ENCODE assay signal across 19 mouse cellular contexts in genomic region chr11:62266466-62267214, GRCm38 (mm10). TPM values are rescaled to one million over a fixed set of nuclear protein-coding genes. Genes with fewer than 3 reads are reported as not detected.
DNase-seq lines count a peak whose midpoint lies in the region; ATAC-seq lines count a peak whose summit lies in the region.
"Had no signal": no experiment of that assay in that cellular context is flagged by ENCODE, and none has a peak within 500 bp of the region (broad histone marks: within the 10 kb centered on the region; RNA-seq: fewer than 3 reads in every experiment).

No protein-coding gene starts in this region.

- H3K36me3 ChIP-seq in midbrain, embryonic 10.5 days: no peaks in the 10 kb centered on the region
- H3K36me3 ChIP-seq in midbrain, embryonic 15.5 days (replicated peaks): no peaks in the 10 kb centered on the region
- H3K36me3 ChIP-seq in forebrain, embryonic 12.5 days (replicated peaks): no peaks in the 10 kb centered on the region
- H3K36me3 ChIP-seq in hindbrain, embryonic 15.5 days: no peaks in the 10 kb centered on the region
- H3K36me3 ChIP-seq: heart, embryonic 15.5 days had no signal

- 51% methylated on average over 17 of the region's 17 CpGs for WGBS in midbrain, embryonic 10.5 days
- WGBS in midbrain, embryonic 15.5 days: 39% methylated on average over 17 of the region's 17 CpGs
- 53% methylated on average over 17 of the region's 17 CpGs for WGBS in forebrain, embryonic 12.5 days
- 39% methylated on average over 17 of the region's 17 CpGs for WGBS in hindbrain, embryonic 15.5 days

- peak; percentile 23 for DNase-seq in embryo, embryonic 11 days
- DNase-seq in embryo, embryonic 9.5 days (ENCODE audit: extremely low spot score): no peak
- DNase-seq in midbrain, embryonic 10.5 days (ENCODE audit: low spot score): peak; percentile 35
- DNase-seq in layer of hippocampus, postnatal 14 days (ENCODE audit: low spot score in 2 of 2): no peak
- no peak for DNase-seq in thymus, postnatal 36 days
- DNase-seq: adrenal gland, adult 8-10 months; cerebellum, adult 9-10 months; gastrocnemius, adult 2 months; heart, adult 11 months; liver; liver, postnatal 0 days; lung, postnatal 36 days; right cerebral cortex, postnatal 25 days; thymus, postnatal 4 days had no signal

- peaks cover 51% of the 10 kb centered on the region for H3K4me1 ChIP-seq in midbrain, embryonic 10.5 days
- peaks cover 15% of the 10 kb centered on the region for H3K4me1 ChIP-seq in midbrain, embryonic 15.5 days
- H3K4me1 ChIP-seq in forebrain, embryonic 12.5 days: peaks cover 11% of the 10 kb centered on the region
- peaks cover 21% of the 10 kb centered on the region for H3K4me1 ChIP-seq in hindbrain, embryonic 15.5 days (replicated peaks)
- H3K4me1 ChIP-seq: heart, embryonic 15.5 days had no signal

- no peak overlapping the region for H3K9ac ChIP-seq in midbrain, embryonic 15.5 days
- no peak overlapping the region for H3K9ac ChIP-seq in forebrain, embryonic 12.5 days
- no peak overlapping the region for H3K9ac ChIP-seq in hindbrain, embryonic 15.5 days
- H3K9ac ChIP-seq: embryonic facial prominence, embryonic 15.5 days; heart, embryonic 15.5 days; liver, postnatal 0 days had no signal

- H3K4me3 ChIP-seq in midbrain, embryonic 10.5 days: no peak overlapping the region
- no peak overlapping the region for H3K4me3 ChIP-seq in midbrain, embryonic 15.5 days
- no peak overlapping the region for H3K4me3 ChIP-seq in forebrain, embryonic 12.5 days (replicated peaks)
- H3K4me3 ChIP-seq in hindbrain, embryonic 15.5 days: no peak overlapping the region
- H3K4me3 ChIP-seq: embryonic facial prominence, embryonic 15.5 days; gastrocnemius, adult 2 months; heart, embryonic 15.5 days had no signal

- H3K9me3 ChIP-seq in midbrain, embryonic 10.5 days (replicated peaks): no peaks in the 10 kb centered on the region
- H3K9me3 ChIP-seq in midbrain, embryonic 15.5 days: no peaks in the 10 kb centered on the region
- no peaks in the 10 kb centered on the region for H3K9me3 ChIP-seq in forebrain, embryonic 12.5 days
- H3K9me3 ChIP-seq in hindbrain, embryonic 15.5 days: no peaks in the 10 kb centered on the region
- H3K9me3 ChIP-seq: embryonic facial prominence, embryonic 15.5 days; heart, embryonic 15.5 days had no signal

- no peak overlapping the region for H3K4me2 ChIP-seq in midbrain, embryonic 15.5 days
- H3K4me2 ChIP-seq in forebrain, embryonic 12.5 days: peak overlapping the region; percentile 11; the same call in 1 of the 2 replicates
- H3K4me2 ChIP-seq in hindbrain, embryonic 15.5 days: peak overlapping the region; percentile 14; the same call in 1 of the 2 replicates
- H3K4me2 ChIP-seq: embryonic facial prominence, embryonic 15.5 days; heart, embryonic 15.5 days had no signal

- ATAC-seq in midbrain, embryonic 15.5 days (replicated peaks): no peak
- ATAC-seq in forebrain, embryonic 12.5 days (ENCODE audit: low FRiP score): no peak; the same call in 1 of the 2 replicates
- ATAC-seq in hindbrain, embryonic 15.5 days (ENCODE audit: low FRiP score, low read depth): no peak
- ATAC-seq: liver, postnatal 0 days had no signal

- peak overlapping the region; percentile 49; the same call in 1 of the 2 replicates for H3K27ac ChIP-seq in midbrain, embryonic 10.5 days (replicated peaks)
- no peak overlapping the region for H3K27ac ChIP-seq in midbrain, embryonic 15.5 days
- H3K27ac ChIP-seq in forebrain, embryonic 12.5 days: no peak overlapping the region
- no peak overlapping the region for H3K27ac ChIP-seq in hindbrain, embryonic 15.5 days (replicated peaks)
- H3K27ac ChIP-seq: embryonic facial prominence, embryonic 15.5 days; gastrocnemius, adult 2 months; heart, embryonic 15.5 days had no signal

- H3K27me3 ChIP-seq in midbrain, embryonic 10.5 days (ENCODE audit: low read depth, poor library complexity, severe bottlenecking): peaks cover 34% of the 10 kb centered on the region; the same call in 1 of the 2 replicates
- H3K27me3 ChIP-seq in midbrain, embryonic 15.5 days (replicated peaks): no peaks in the 10 kb centered on the region
- no peaks in the 10 kb centered on the region for H3K27me3 ChIP-seq in forebrain, embryonic 12.5 days
- H3K27me3 ChIP-seq in hindbrain, embryonic 15.5 days: no peaks in the 10 kb centered on the region
- H3K27me3 ChIP-seq: embryonic facial prominence, embryonic 15.5 days; heart, embryonic 15.5 days had no signal

RNA-seq across cellular contexts. Expression of gene Zswim7, which starts 14.5 kb away (rescaled TPM):
- polyA plus RNA-seq in midbrain, embryonic 10.5 days (2016; fragmentation: Nextera tagmentation; extraction: Ambion mirVana): 15.6 and 16.8 TPM in 2 replicates
- 10.9 and 11.7 TPM in 2 replicates for polyA plus RNA-seq in midbrain, embryonic 15.5 days (2015; fragmentation: Nextera tagmentation; extraction: Ambion mirVana)
- polyA plus RNA-seq in forebrain, embryonic 12.5 days (2016; fragmentation: Nextera tagmentation; extraction: Ambion mirVana): 11.6 and 14.4 TPM in 2 replicates
- polyA plus RNA-seq in hindbrain, embryonic 15.5 days (2015; fragmentation: Nextera tagmentation; extraction: Ambion mirVana): 14.1 and 15.3 TPM in 2 replicates
- 10 to 100 TPM; 15.0 to 20.0 TPM for total RNA-seq in layer of hippocampus, postnatal 14 days (2021)

RNA-seq across cellular contexts. Expression of gene Ttc19, which starts 14.6 kb away (rescaled TPM):
- 15.7 and 17.6 TPM in 2 replicates for polyA plus RNA-seq in midbrain, embryonic 10.5 days (2016; fragmentation: Nextera tagmentation; extraction: Ambion mirVana)
- polyA plus RNA-seq in midbrain, embryonic 15.5 days (2015; fragmentation: Nextera tagmentation; extraction: Ambion mirVana): 42.7 and 48.4 TPM in 2 replicates
- polyA plus RNA-seq in forebrain, embryonic 12.5 days (2016; fragmentation: Nextera tagmentation; extraction: Ambion mirVana): 23.6 and 28.1 TPM in 2 replicates
- 42.2 and 48.2 TPM in 2 replicates for polyA plus RNA-seq in hindbrain, embryonic 15.5 days (2015; fragmentation: Nextera tagmentation; extraction: Ambion mirVana)
- total RNA-seq in layer of hippocampus, postnatal 14 days (2021): 10 to 100 TPM; 81.3 to 92.1 TPM

RNA-seq across cellular contexts. Expression of gene Adora2b, which starts 17.9 kb away (rescaled TPM):
- polyA plus RNA-seq in midbrain, embryonic 10.5 days (2016; fragmentation: Nextera tagmentation; extraction: Ambion mirVana): 3.9 and 4.5 TPM in 2 replicates
- 2.9 and 3.7 TPM in 2 replicates for polyA plus RNA-seq in midbrain, embryonic 15.5 days (2015; fragmentation: Nextera tagmentation; extraction: Ambion mirVana)
- polyA plus RNA-seq in forebrain, embryonic 12.5 days (2016; fragmentation: Nextera tagmentation; extraction: Ambion mirVana): 2.7 and 3.3 TPM in 2 replicates
- polyA plus RNA-seq in hindbrain, embryonic 15.5 days (2015; fragmentation: Nextera tagmentation; extraction: Ambion mirVana): 4.9 and 5.9 TPM in 2 replicates
- 1 to 10 TPM; 8.0 to 9.5 TPM for total RNA-seq in layer of hippocampus, postnatal 14 days (2021)

Comparison
In these comparisons a context has a peak if more than half of its experiments do, and no peak if none do; other contexts are left out.
1. DNase-seq: peak in embryo, embryonic 11 days (single experiment) and midbrain, embryonic 10.5 days (single experiment); none in embryo, embryonic 9.5 days (single experiment), layer of hippocampus, postnatal 14 days (0 of 2) and thymus, postnatal 36 days (0 of 2).